Mouse (Mus musculus): ENCODE results near the gene Rptor. TPM values are rescaled to one million over a fixed set of nuclear protein-coding genes. Genes with fewer than 3 reads are reported as not detected.

The Rptor gene
- polyA plus RNA-seq, 1 experiment from 2014 or later: 12.7 TPM

DNA sequence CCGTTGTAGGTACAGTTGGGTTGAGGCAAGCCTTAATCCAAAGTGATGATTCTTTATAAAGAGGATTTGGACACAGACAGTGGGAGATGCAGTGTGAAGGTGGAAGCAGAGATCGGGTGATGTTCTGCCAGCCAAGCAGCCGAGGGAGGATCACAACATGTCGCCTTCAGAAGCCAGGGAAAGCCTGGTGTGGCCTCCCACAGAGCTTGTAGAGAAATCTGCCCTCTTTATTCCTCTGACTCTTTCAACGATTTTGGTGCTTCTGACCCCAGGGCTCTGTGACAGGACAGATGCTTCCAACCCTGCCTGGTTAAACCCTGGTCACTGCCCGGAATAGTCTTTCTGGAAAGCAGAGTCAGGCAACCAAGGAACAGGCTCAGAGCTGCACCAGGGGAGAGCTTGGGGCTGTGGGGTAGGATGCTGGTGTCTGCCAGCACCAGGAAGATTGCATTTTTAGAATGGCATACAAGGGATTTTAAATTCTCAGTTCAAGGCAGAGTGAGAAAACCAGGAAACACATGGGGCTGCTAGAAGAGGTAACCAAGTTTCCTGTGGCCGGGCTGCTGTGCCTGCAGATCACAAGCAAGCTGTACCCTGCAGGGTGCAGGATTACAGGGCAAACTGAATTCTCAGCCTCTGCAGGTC lies 304.4 kb downstream of the Rptor start:
- H3K4me3 ChIP-seq (ENCODE audit: low read depth, low read length): no peak overlapping the region
- no peak overlapping the region for H3K9ac ChIP-seq (replicated peaks; ENCODE audit: low read depth, low read length)
- H3K4me2 ChIP-seq (replicated peaks; ENCODE audit: low read depth, low read length): no peak overlapping the region
- no peak overlapping the region for H3K27ac ChIP-seq (ENCODE audit: low read length)
- 42% methylated on average over 7 of the region's 7 CpGs for WGBS
- no peak for ATAC-seq (ENCODE audit: insufficient number of reproducible peaks, insufficient read depth, low FRiP score, low read depth)
- no peaks in the 10 kb centered on the region for H3K4me1 ChIP-seq (ENCODE audit: control insufficient read depth, insufficient read depth, low read length)
- H3K36me3 ChIP-seq (ENCODE audit: control insufficient read depth, insufficient read depth, low read length): no peaks in the 10 kb centered on the region
- no peaks in the 10 kb centered on the region for H3K9me3 ChIP-seq (ENCODE audit: control insufficient read depth, low read depth, low read length)
- H3K27me3 ChIP-seq (ENCODE audit: control insufficient read depth, insufficient read depth, low read length): no peaks in the 10 kb centered on the region

DNA sequence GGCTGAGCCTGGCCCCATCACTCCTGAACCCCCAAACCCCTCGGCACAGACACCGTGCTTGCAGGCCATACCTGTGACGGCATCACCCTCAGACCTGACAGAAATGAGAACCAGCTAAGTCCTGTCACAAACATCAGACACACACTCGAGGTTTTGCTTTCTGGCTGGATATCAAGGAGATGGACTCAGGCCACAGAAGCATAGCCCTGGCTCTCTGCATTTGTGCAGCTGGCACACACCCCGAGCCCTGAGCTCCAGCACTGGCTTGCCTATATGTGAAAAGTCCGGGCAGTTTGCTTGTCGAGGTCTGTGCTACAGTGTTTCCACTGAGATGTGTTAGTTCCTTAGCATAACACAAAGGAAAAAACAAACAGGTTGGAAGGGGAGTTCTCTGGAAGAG lies 305.0 kb downstream of the Rptor start:
- no peak for ATAC-seq (ENCODE audit: insufficient number of reproducible peaks, insufficient read depth, low FRiP score, low read depth)
- peaks cover under 1% of the 10 kb centered on the region for H3K4me1 ChIP-seq (ENCODE audit: control insufficient read depth, insufficient read depth, low read length)
- H3K4me3 ChIP-seq (ENCODE audit: low read depth, low read length): no peak overlapping the region
- H3K36me3 ChIP-seq (ENCODE audit: control insufficient read depth, insufficient read depth, low read length): no peaks in the 10 kb centered on the region
- 50% methylated on average over 7 of the region's 7 CpGs for WGBS
- H3K27me3 ChIP-seq (ENCODE audit: control insufficient read depth, insufficient read depth, low read length): no peaks in the 10 kb centered on the region
- H3K9ac ChIP-seq (replicated peaks; ENCODE audit: low read depth, low read length): no peak overlapping the region
- no peak overlapping the region for H3K27ac ChIP-seq (ENCODE audit: low read length)
- no peaks in the 10 kb centered on the region for H3K9me3 ChIP-seq (ENCODE audit: control insufficient read depth, low read depth, low read length)
- no peak overlapping the region for H3K4me2 ChIP-seq (replicated peaks; ENCODE audit: low read depth, low read length)

DNA sequence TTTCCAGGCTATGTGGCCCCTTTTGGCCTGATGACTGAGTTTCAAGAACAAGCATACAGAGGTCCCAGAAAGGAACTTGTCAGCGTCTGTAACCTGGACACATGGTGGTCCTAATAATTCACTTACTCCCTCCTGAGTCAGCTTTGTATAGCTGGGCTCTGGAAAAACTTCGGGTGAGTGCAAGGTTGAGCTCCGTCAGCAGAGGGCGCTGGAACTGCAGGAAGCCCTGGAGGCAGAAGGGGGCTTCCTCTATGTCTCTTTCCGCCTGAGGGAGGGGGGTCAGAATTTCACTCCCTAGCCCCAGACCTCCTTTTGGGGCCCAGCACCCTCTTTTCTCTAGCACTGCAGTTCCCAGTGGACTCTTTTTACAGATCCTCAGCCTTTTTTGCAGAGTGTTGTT lies 306.7 kb downstream of the Rptor start:
- no peak overlapping the region for H3K27ac ChIP-seq (ENCODE audit: low read length)
- H3K27me3 ChIP-seq (ENCODE audit: control insufficient read depth, insufficient read depth, low read length): no peaks in the 10 kb centered on the region
- H3K4me3 ChIP-seq (ENCODE audit: low read depth, low read length): no peak overlapping the region
- no peak for ATAC-seq (ENCODE audit: insufficient number of reproducible peaks, insufficient read depth, low FRiP score, low read depth)
- 0 out of 2 replicates have a peak overlapping the region, but pooled peaks have one; percentile 15 for H3K4me2 ChIP-seq (replicated peaks; ENCODE audit: low read depth, low read length)
- peaks cover 9% of the 10 kb centered on the region for H3K4me1 ChIP-seq (ENCODE audit: control insufficient read depth, insufficient read depth, low read length)
- H3K36me3 ChIP-seq (ENCODE audit: control insufficient read depth, insufficient read depth, low read length): no peaks in the 10 kb centered on the region
- 0% methylated on average over 5 of the region's 5 CpGs for WGBS
- H3K9ac ChIP-seq (replicated peaks; ENCODE audit: low read depth, low read length): 0 out of 2 replicates have a peak overlapping the region, but pooled peaks have one; percentile 3
- H3K9me3 ChIP-seq (ENCODE audit: control insufficient read depth, low read depth, low read length): no peaks in the 10 kb centered on the region

DNA sequence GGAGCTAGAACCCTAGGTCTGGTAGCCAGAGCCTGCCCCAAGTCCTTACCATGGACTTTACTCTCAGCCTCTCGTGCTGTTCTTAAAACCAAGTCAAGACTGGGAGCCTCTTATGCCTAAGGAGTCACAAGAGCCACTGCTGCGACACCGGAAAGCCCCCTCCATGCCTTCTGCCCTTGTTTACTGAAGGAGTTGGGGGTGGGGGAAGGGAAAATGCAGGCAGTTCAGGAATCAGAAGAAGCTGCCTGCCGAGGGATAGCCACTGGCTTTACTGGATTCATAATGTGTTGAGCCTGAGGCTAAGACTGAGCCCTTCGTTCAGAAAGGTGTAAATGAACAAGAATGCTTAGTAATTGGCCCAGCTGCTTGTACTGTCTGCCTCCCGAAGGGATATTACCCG lies 310.1 kb downstream of the Rptor start:
- peak overlapping the region; percentile 91 for H3K4me3 ChIP-seq (ENCODE audit: low read depth, low read length)
- H3K9me3 ChIP-seq (ENCODE audit: control insufficient read depth, low read depth, low read length): no peaks in the 10 kb centered on the region
- H3K27ac ChIP-seq (ENCODE audit: low read length): no peak overlapping the region
- H3K9ac ChIP-seq (replicated peaks; ENCODE audit: low read depth, low read length): 0 out of 2 replicates have a peak overlapping the region, but pooled peaks have one; percentile 98
- H3K4me2 ChIP-seq (replicated peaks; ENCODE audit: low read depth, low read length): peak overlapping the region; percentile 88
- H3K27me3 ChIP-seq (ENCODE audit: control insufficient read depth, insufficient read depth, low read length): no peaks in the 10 kb centered on the region
- whole genome bisulfite sequencing: 10% methylated on average over 7 of the region's 7 CpGs
- ATAC-seq (ENCODE audit: insufficient number of reproducible peaks, insufficient read depth, low FRiP score, low read depth): no peak
- H3K36me3 ChIP-seq (ENCODE audit: control insufficient read depth, insufficient read depth, low read length): peaks cover 11% of the 10 kb centered on the region
- peaks cover 28% of the 10 kb centered on the region for H3K4me1 ChIP-seq (ENCODE audit: control insufficient read depth, insufficient read depth, low read length)

DNA sequence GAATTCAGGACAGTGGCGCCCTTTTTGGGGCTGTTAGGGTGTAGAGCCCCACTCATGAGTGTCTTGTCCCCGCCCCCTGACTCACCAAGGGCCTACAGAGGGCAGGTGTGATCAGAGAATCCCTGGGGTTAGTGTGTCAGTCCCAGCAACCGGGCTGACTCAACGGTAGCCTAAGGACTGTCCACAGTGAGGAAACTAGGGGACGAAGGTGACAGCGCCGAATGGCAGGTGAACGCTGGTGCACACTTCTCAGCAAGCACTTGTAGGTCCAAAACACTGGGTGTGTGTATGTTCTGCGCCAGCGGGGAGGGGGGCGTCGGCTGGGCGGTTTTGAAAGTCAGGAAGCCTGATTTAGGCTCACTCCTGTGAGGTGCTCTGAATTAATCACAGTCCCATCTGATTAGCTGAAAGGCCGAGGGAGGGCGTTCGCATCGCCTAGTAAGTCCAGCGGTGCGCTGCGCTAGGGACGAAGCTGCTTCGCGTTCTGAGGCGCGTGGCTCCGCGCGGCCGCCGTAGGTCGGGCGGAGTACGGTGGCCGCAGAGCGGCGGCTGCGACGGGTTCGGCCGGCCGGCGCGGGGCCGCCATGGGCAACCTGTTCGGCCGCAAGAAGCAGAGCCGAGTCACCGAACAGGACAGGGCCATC lies 310.7 kb downstream of the Rptor start, which contains the start of gene Chmp6:
TSS of gene Chmp6 (plus strand) at position 151 of the 644 bp plus-strand sequence.
- Histone ChIP-seq H3K27me3 (ENCODE audit: control insufficient read depth, insufficient read depth, low read length) (no peaks in the 10 kb centered on the region), H3K4me3 (ENCODE audit: low read depth, low read length) (peak within 1 kb of the TSS; percentile 91), H3K9ac (replicated peaks; ENCODE audit: low read depth, low read length) (peak within 1 kb of the TSS; percentile 98), H3K4me2 (replicated peaks; ENCODE audit: low read depth, low read length) (peak within 1 kb of the TSS; percentile 98), H3K27ac (ENCODE audit: low read length) (peak within 1 kb of the TSS; percentile 88), H3K36me3 (ENCODE audit: control insufficient read depth, insufficient read depth, low read length) (peaks cover 17% of the 10 kb centered on the region), H3K9me3 (ENCODE audit: control insufficient read depth, low read depth, low read length) (no peaks in the 10 kb centered on the region), H3K4me1 (ENCODE audit: control insufficient read depth, insufficient read depth, low read length) (peaks cover 28% of the 10 kb centered on the region)
- under 1% methylated on average over 48 of the region's 48 CpGs for whole genome bisulfite sequencing
- ATAC-seq (ENCODE audit: insufficient number of reproducible peaks, insufficient read depth, low FRiP score, low read depth): peak; percentile 59

DNA sequence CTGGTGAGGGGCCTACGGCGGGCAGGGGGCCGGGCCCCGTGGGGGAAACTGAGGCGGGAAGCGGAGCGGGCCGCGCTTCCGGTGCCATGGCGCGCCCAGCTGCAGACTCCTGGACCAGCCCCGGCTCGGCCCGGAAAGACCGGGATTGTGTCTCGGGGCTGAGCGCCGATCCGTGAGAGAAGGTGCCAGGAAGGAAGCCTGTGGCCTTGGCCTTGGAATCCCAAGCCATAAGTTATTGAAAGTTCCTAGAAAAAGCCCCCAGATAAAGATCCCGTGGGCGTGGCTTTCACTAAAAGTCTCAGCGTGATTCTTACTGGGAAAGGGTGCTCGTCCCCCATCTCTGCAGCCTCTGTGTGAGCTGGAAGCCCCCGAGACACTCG lies 311.2 kb downstream of the Rptor start:
- WGBS: under 1% methylated on average over 26 of the region's 26 CpGs

DNA sequence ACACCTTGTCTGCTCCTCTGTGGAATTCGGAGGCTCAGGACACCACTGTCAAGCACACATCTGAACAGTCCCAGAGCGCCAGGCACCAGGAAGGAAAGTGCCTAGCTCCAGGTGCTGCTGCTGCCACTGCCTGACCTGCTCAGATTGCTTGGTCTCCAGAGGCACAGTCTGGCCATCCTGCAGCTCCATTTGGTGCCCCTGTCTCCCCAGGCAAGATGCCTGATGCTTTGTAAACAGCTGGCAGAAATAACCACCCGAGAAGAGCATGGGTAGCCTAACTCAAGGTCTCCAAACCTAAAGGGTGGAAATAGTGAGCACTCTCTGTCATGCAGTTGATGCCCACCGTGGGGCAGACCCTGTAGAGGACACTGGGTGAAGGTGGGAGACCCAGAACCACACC lies 311.7 kb downstream of the Rptor start:
- Histone ChIP-seq H3K9ac (replicated peaks; ENCODE audit: low read depth, low read length) (peak overlapping the region; percentile 98), H3K27ac (ENCODE audit: low read length) (peak overlapping the region; percentile 88), H3K4me2 (replicated peaks; ENCODE audit: low read depth, low read length) (peak overlapping the region; percentile 98), H3K4me3 (ENCODE audit: low read depth, low read length) (peak overlapping the region; percentile 91), H3K9me3 (ENCODE audit: control insufficient read depth, low read depth, low read length) (no peaks in the 10 kb centered on the region), H3K27me3 (ENCODE audit: control insufficient read depth, insufficient read depth, low read length) (no peaks in the 10 kb centered on the region), H3K36me3 (ENCODE audit: control insufficient read depth, insufficient read depth, low read length) (peaks cover 25% of the 10 kb centered on the region), H3K4me1 (ENCODE audit: control insufficient read depth, insufficient read depth, low read length) (peaks cover 28% of the 10 kb centered on the region)
- WGBS: 15% methylated on average over 4 of the region's 4 CpGs
- no peak for ATAC-seq (ENCODE audit: insufficient number of reproducible peaks, insufficient read depth, low FRiP score, low read depth)

More for the DNA sequence above, 311.2 kb downstream of the Rptor start:
- peaks cover 28% of the 10 kb centered on the region for H3K4me1 ChIP-seq (ENCODE audit: control insufficient read depth, insufficient read depth, low read length)
- H3K4me3 ChIP-seq (ENCODE audit: low read depth, low read length): peak overlapping the region; percentile 91
- peak overlapping the region; percentile 88 for H3K27ac ChIP-seq (ENCODE audit: low read length)
- H3K9ac ChIP-seq (replicated peaks; ENCODE audit: low read depth, low read length): peak overlapping the region; percentile 98
- 0 out of 2 replicates have a peak, but pooled peaks have one; percentile 2 for ATAC-seq (ENCODE audit: insufficient number of reproducible peaks, insufficient read depth, low FRiP score, low read depth)
- H3K27me3 ChIP-seq (ENCODE audit: control insufficient read depth, insufficient read depth, low read length): no peaks in the 10 kb centered on the region
- H3K36me3 ChIP-seq (ENCODE audit: control insufficient read depth, insufficient read depth, low read length): peaks cover 20% of the 10 kb centered on the region
- H3K9me3 ChIP-seq (ENCODE audit: control insufficient read depth, low read depth, low read length): no peaks in the 10 kb centered on the region
- H3K4me2 ChIP-seq (replicated peaks; ENCODE audit: low read depth, low read length): peak overlapping the region; percentile 98

DNA sequence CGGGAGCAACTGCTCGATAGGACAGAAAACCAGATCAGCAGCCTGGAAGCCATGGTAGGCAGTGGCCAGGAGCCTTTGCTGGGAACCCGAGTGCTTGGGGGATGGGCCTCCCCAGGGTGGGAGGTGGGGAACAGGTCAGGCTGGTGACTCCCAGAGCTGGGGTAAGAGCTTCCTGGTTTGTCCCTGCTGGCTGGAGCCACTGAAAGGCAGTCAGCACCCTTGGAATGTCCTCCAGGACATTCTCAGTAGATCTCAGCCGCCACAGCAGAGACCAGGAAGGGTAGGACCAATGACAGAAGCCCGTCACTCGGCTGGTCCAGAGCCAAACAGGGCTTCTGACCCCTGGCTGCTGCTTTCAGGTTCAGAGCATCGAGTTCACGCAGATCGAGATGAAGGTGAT lies 313.0 kb downstream of the Rptor start:
- Histone ChIP-seq H3K36me3 (ENCODE audit: control insufficient read depth, insufficient read depth, low read length) (peaks cover 26% of the 10 kb centered on the region), H3K9ac (replicated peaks; ENCODE audit: low read depth, low read length) (no peak overlapping the region), H3K27ac (ENCODE audit: low read length) (peak overlapping the region; percentile 6; the same call in 1 of the 2 replicates), H3K4me2 (replicated peaks; ENCODE audit: low read depth, low read length) (no peak overlapping the region), H3K4me1 (ENCODE audit: control insufficient read depth, insufficient read depth, low read length) (peaks cover 28% of the 10 kb centered on the region), H3K9me3 (ENCODE audit: control insufficient read depth, low read depth, low read length) (no peaks in the 10 kb centered on the region), H3K27me3 (ENCODE audit: control insufficient read depth, insufficient read depth, low read length) (no peaks in the 10 kb centered on the region), H3K4me3 (ENCODE audit: low read depth, low read length) (no peak overlapping the region)
- no peak for ATAC-seq (ENCODE audit: insufficient number of reproducible peaks, insufficient read depth, low FRiP score, low read depth)
- 85% methylated on average over 9 of the region's 9 CpGs for WGBS
